Mouse (Mus musculus) CD4-positive naive resting alpha-beta T cell, adult 76 days (primary cell): ENCODE results near the gene St6galnac5. TPM values are rescaled to one million over a fixed set of nuclear protein-coding genes. Genes with fewer than 3 reads are reported as not detected.

Experiments
- total RNA-seq: library from RNA; stranded (reverse); gene quantifications from one replicate; pipeline ENCODE4 v1.2.4, GENCODE M21; 2023

The St6galnac5 gene
- not detected for total RNA-seq

GRCm38 (mm10) chr3:152981988-152982387, at the start of gene St6galnac5:
TSS of gene St6galnac5 (minus strand) at chr3:152982246.

